Mouse (Mus musculus): ENCODE measurements at regions not wholly inside any gene's neighbourhood (a gene's known extent, or its start where the extent isn't known, plus 50 kb on each side); places are given as distances from the start of the nearest gene placed in this dataset.

DNA sequence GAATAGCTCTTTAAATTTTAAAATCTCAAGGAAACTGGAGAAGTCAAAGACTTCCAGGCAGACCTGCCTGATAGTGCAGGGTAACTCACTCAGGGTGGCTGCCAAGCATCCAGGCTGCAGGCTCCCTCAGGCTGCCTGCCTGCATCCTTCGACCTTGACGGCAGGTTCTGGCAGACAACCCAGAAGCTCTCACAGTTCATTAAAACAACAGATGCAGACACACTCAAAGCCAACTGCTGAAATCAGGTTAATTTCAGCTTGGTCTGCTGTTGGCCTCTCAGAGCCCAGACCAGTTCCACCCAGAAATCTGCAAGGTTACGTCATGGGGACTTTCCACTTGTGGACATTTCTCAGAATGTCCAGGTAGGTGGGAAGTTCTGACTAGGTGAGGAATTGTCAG is 109.3 kb upstream of the Frmd4a start:
- no peak for TF ChIP-seq CTCF (IDR thresholded peaks at IDR 0.05; ENCODE audit: borderline replicate concordance, control insufficient read depth, extremely low read depth, insufficient read depth, low read length, poor library complexity)
- TF ChIP-seq POLR2A (IDR thresholded peaks at IDR 0.05; ENCODE audit: control insufficient read depth, extremely low read depth, insufficient read depth, low read length, poor library complexity): no peak

Data from thymus, adult 2 months (tissue).